Mouse (Mus musculus) lung, adult 10 weeks (tissue): Measurements from ENCODE around the gene Gm15056. TPM values are rescaled to one million over a fixed set of nuclear protein-coding genes. Genes with fewer than 3 reads are reported as not detected.

Source experiments
- polyA plus RNA-seq: library from polyadenylated mRNA; stranded (reverse); fragments of 350-450 nt; fragmentation: Illumina TruSeq; extraction: RNeasy Lipid Tissue Mini Kit (QIAGEN cat#74804); gene quantifications from one replicate; pipeline ENCODE4 v1.2.3, GENCODE M21; 2014; ENCODE audit warnings: low read depth, low replicate concordance; ENCODE audit not compliant: insufficient read depth

Gene Gm15056
- polyA plus RNA-seq: not detected

DNA sequence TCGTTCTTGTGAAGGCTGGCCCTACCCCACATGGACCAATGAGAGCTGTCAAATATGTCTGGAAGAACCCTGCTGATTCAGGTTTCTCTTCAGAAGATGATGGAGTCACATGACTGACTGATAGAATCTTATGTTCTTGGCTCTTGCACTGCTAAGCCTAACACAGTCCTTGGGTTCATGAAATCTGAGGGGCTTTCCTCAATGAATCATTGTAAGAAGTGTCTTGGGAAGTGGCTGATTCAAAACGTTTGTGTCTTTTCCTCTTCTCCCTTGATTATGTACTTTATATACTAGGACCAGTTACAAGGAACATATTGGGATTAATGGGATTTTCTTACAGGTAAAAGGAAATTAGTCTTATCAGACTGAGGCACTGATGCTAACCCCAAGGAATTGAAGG, at the start of gene Gm15056:
Gm15056 (minus strand) TSS at position 101 of the 400 bp plus-strand sequence.

DNA sequence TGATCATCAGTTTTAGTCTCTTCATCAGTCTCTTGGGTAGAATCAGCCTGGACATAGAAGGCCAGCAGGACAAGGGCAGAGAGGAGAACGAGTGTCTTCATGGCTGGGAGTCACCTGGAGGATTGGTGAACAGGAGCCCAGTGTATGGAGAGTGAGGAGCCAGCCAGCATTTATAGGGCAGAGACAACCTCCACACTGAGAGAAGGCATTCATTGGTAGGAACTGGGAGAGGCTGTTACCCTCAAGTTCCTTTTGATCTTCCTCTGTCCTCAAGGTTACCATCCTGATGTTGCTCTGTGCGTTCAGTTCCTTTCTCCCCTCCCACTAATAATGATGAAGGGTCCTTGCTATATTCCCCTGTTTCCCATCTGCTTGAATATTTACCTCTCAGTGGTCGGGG, 42.2 kb upstream of the Gm15056 start, which contains the start of gene AY761185:
AY761185 (minus strand) TSS at position 101 of the 400 bp plus-strand sequence.

DNA sequence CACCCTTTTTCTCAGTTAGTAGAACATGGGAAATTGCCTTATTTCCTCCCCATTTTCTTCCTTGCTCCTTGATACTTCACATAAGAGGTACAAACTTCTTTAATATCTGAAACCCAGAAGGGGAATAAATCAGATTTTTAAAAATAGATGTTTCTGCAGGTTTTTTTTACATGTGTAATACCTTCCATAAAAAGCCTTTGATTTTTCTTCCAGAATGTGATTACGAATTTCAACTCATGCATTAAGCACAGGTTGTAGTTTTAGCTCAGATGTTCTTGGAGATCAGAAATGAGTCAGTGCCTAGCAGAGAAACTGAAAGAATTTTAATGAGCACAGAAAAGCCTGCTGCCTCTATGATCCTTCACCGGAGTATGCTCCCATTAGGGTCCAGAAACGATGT, 19.5 kb upstream of the Gm15056 start, which contains the start of gene Gm6040:
Gm6040 (minus strand) TSS at position 101 of the 400 bp plus-strand sequence.

DNA sequence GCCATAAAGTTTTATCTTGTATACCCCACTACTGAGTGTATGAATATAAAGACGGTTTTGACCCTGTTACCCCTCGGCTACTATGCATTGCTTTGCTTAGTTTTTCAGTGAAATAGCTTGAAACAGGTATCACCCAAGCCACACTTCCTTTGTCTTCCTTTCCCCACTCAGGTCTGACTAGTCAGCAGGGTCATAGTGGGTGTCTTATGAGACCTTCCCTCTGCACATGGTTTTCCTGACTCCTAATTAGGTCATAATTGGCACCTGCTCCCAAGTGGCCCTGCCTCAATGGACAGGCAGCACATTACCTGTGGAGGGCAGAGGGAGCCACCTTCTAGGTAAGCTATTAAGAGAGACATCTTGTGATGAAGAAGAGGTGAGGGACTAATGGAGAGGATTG, 10.1 kb downstream of the Gm15056 start, which contains the start of gene Defb33:
Defb33 (plus strand) TSS at position 301 of the 400 bp plus-strand sequence.

Other genes with a start within 250 kb of the Gm15056 start
- not detected for gene Defb33, start 10.0 kb downstream of the Gm15056 start, polyA plus RNA-seq
- not detected for gene Gm6040, start 19.4 kb upstream of the Gm15056 start, polyA plus RNA-seq
- gene AY761185, start 42.1 kb upstream of the Gm15056 start, polyA plus RNA-seq: not detected
- gene Defa21, start 122.9 kb upstream of the Gm15056 start, polyA plus RNA-seq: not detected
- not detected for gene Defa23, start 152.4 kb upstream of the Gm15056 start, polyA plus RNA-seq
- gene Defa35, start 162.4 kb upstream of the Gm15056 start, polyA plus RNA-seq: not detected
- gene Defa25, start 181.8 kb upstream of the Gm15056 start, polyA plus RNA-seq: not detected
- not detected for gene Gm14851, start 193.4 kb upstream of the Gm15056 start, polyA plus RNA-seq
- not detected for gene Defa30, start 232.0 kb upstream of the Gm15056 start, polyA plus RNA-seq